Mouse (Mus musculus) intestine, postnatal 0 days (tissue): ENCODE data around the gene Elovl6. TPM values are rescaled to one million over a fixed set of nuclear protein-coding genes. Genes with fewer than 3 reads are reported as not detected.

Source experiments
- ATAC-seq: fragments of 200-750 bp; cut with Nextera tagmentation; 2 replicates; pipeline ENCODE4 v1.8.0; 2017; ENCODE audit warnings: mild to moderate bottlenecking, moderate TSS enrichment, moderate library complexity
- H3K27ac ChIP-seq: fragments of 300-500 bp; sonication (generic); 2 replicates; pipeline ENCODE4 v1.5.1; 2014; ENCODE audit warnings: mild to moderate bottlenecking, low read depth, low read length, moderate library complexity
- H3K27me3 ChIP-seq: fragments of 300-500 bp; sonication (generic); replicated peaks from 2 replicates; pipeline ENCODE4 v1.6.1; 2014; ENCODE audit warnings: low read length, mixed read lengths; ENCODE audit not compliant: control insufficient read depth, insufficient read depth
- H3K36me3 ChIP-seq: fragments of 300-500 bp; sonication (generic); 2 replicates; pipeline ENCODE4 v1.6.1; 2014; ENCODE audit warnings: mild to moderate bottlenecking, moderate library complexity; ENCODE audit not compliant: control insufficient read depth, insufficient read depth
- H3K4me1 ChIP-seq: fragments of 300-500 bp; sonication (generic); replicated peaks from 2 replicates; pipeline ENCODE4 v1.6.1; 2014; ENCODE audit warnings: antibody characterized with exemption, low read length, mixed read lengths; ENCODE audit not compliant: control insufficient read depth, insufficient read depth
- H3K4me2 ChIP-seq: fragments of 300-500 bp; sonication (generic); replicated peaks from 2 replicates; pipeline ENCODE4 v1.6.1; 2014; ENCODE audit warnings: low read depth, mild to moderate bottlenecking, moderate library complexity
- H3K4me3 ChIP-seq: fragments of 300-500 bp; sonication (generic); 2 replicates; pipeline ENCODE4 v1.5.1; 2014; ENCODE audit warnings: low read depth, low read length
- H3K9ac ChIP-seq: fragments of 300-500 bp; sonication (generic); 2 replicates; pipeline ENCODE4 v1.6.1; 2014; ENCODE audit warnings: mild to moderate bottlenecking, low read depth, low read length
- H3K9me3 ChIP-seq: fragments of 300-500 bp; sonication (generic); 2 replicates; pipeline ENCODE4 v1.6.1; 2016; ENCODE audit warnings: mixed run types; ENCODE audit not compliant: control insufficient read depth
- CTCF ChIP-seq: sonication (generic); IDR thresholded peaks from 2 replicates; pipeline ENCODE4 v1.5.1; 2016; ENCODE audit warnings: low read depth, mild to moderate bottlenecking, control low read depth, antibody characterized with exemption, moderate library complexity
- WGBS: fragments of 180-500 bp; shearing (Covaris S2); extraction: QIAGEN DNeasy Blood & Tissue Kit; methylation state at CpG from one replicate; pipeline ENCODE4 v1.1.7; 2014; 5-methylcytosine and 5-hydroxymethylcytosine counted together
- microRNA-seq: library from miRNA; unstranded; fragments of <30 nt; microRNA quantifications from one replicate; pipeline ENCODE4, GENCODE M21; 2016
- polyA plus RNA-seq: library from polyadenylated mRNA; unstranded; fragments of >200 nt; fragmentation: Nextera tagmentation; extraction: Ambion mirVana; gene quantifications from 2 replicates; pipeline ENCODE4 v1.2.1, GENCODE M21; 2015

Elovl6 gene
- polyA plus RNA-seq, 1 experiment from 2014 or later = 34.5 TPM

- no peaks in the 10 kb centered on the region for H3K27me3 ChIP-seq
- WGBS = 54% methylated on average over 8 of the region's 8 CpGs
- no peak overlapping the region for H3K4me3 ChIP-seq
- TF ChIP-seq CTCF = peak; percentile 87
- ATAC-seq = no peak
- no peak overlapping the region for H3K4me2 ChIP-seq
- H3K36me3 ChIP-seq = no peaks in the 10 kb centered on the region
- no peaks in the 10 kb centered on the region for H3K9me3 ChIP-seq
- H3K4me1 ChIP-seq = no peaks in the 10 kb centered on the region
- no peak overlapping the region for H3K9ac ChIP-seq
- H3K27ac ChIP-seq = no peak overlapping the region
Measured at GRCm38 (mm10) chr3:129686698-129687333, 154.7 kb downstream of the Elovl6 start.

GRCm38 (mm10) chr3:129687429-129687828 lies 155.3 kb downstream of the Elovl6 start:
- Histone ChIP-seq H3K27me3 (no peaks in the 10 kb centered on the region), H3K36me3 (no peaks in the 10 kb centered on the region), H3K9ac (no peak overlapping the region), H3K9me3 (no peaks in the 10 kb centered on the region), H3K4me3 (no peak overlapping the region), H3K4me2 (no peak overlapping the region), H3K4me1 (no peaks in the 10 kb centered on the region), H3K27ac (no peak overlapping the region)
- 73% methylated on average over 5 of the region's 5 CpGs for WGBS
- no peak for ATAC-seq
- no peak for TF ChIP-seq CTCF

Small RNAs within 50 kb of the gene (microRNA-seq; reads per million reads assigned to microRNA genes)
- gene Gm24515 = not detected

Other genes starting within 250 kb of the Elovl6 start
- gene Enpep, start 199.6 kb upstream of the Elovl6 start, polyA plus RNA-seq = 120 and 150 TPM in 2 replicates
- 0.84 and 0.85 TPM in 2 replicates for gene Egf, start 223.0 kb downstream of the Elovl6 start, polyA plus RNA-seq